Mouse (Mus musculus): Measurements from ENCODE around the gene Farp1.

- TF ChIP-seq CTCF (conservative IDR thresholded peaks at IDR 0.05; ENCODE audit: insufficient read depth, insufficient read length, low read depth, low read length) (no peak), POLR2A (IDR thresholded peaks at IDR 0.05; ENCODE audit: low read depth, low read length) (no peak)
These were observed 279.9 kb downstream of the Farp1 start for GRCm38 (mm10) chr14:121314934-121315333.
